Mouse (Mus musculus) small intestine, adult 2 months (tissue): ENCODE results near the gene Cplane1. TPM values are rescaled to one million over a fixed set of nuclear protein-coding genes. Genes with fewer than 3 reads are reported as not detected.

Experiments
- H3K27ac ChIP-seq: fragments of 200-500 bp; 2 replicates; pipeline ENCODE4 v1.5.1; 2012; ENCODE audit warnings: low read depth, low read length, control low read depth, inconsistent platforms; ENCODE audit not compliant: insufficient read depth
- H3K27me3 ChIP-seq: fragments of 200-500 bp; 2 replicates; pipeline ENCODE4 v1.6.1; 2012; ENCODE audit warnings: mild to moderate bottlenecking, moderate library complexity, low read length, inconsistent platforms; ENCODE audit not compliant: control insufficient read depth, insufficient read depth
- H3K36me3 ChIP-seq: fragments of 200-500 bp; 2 replicates; pipeline ENCODE4 v1.6.1; 2012; ENCODE audit warnings: mild to moderate bottlenecking, low read length, control low read depth, inconsistent platforms; ENCODE audit not compliant: control insufficient read depth, insufficient read depth
- H3K4me1 ChIP-seq: fragments of 200-500 bp; 2 replicates; pipeline ENCODE4 v1.6.1; 2012; ENCODE audit warnings: low read length, inconsistent platforms, mixed read lengths; ENCODE audit not compliant: control insufficient read depth, insufficient read depth, insufficient read length
- H3K4me3 ChIP-seq: fragments of 200-500 bp; 2 replicates; pipeline ENCODE4 v1.5.1; 2012; ENCODE audit warnings: low read depth, mild to moderate bottlenecking, control low read depth, inconsistent platforms, low read length, moderate library complexity
- CTCF ChIP-seq: fragments of 200-500 bp; IDR thresholded peaks from 2 replicates; pipeline ENCODE4 v1.5.1; 2012; ENCODE audit warnings: low read depth, mild to moderate bottlenecking, control low read depth, inconsistent platforms, low read length, moderate library complexity, mixed read lengths; ENCODE audit not compliant: insufficient replicate concordance, insufficient read length; ENCODE audit errors: extremely low read depth
- POLR2A ChIP-seq: fragments of 200-500 bp; IDR thresholded peaks from 2 replicates; pipeline ENCODE4 v1.6.1; 2012; ENCODE audit warnings: low read depth, mild to moderate bottlenecking, control low read depth, inconsistent platforms, low read length, moderate library complexity
- WGBS: fragments of 180-500 bp; shearing (Covaris S2); methylation state at CpG from one replicate; pipeline ENCODE4 v1.1.7; 2018; 5-methylcytosine and 5-hydroxymethylcytosine counted together
- polyA plus RNA-seq: library from polyadenylated mRNA; depleted of rRNA; stranded (reverse); fragments of >200 nt; gene quantifications from 2 replicates; pipeline ENCODE4 v1.2.3, GENCODE M21; 2012; rRNA removed

Cplane1 gene
- 0.37 and 0.48 TPM in 2 replicates for polyA plus RNA-seq

DNA sequence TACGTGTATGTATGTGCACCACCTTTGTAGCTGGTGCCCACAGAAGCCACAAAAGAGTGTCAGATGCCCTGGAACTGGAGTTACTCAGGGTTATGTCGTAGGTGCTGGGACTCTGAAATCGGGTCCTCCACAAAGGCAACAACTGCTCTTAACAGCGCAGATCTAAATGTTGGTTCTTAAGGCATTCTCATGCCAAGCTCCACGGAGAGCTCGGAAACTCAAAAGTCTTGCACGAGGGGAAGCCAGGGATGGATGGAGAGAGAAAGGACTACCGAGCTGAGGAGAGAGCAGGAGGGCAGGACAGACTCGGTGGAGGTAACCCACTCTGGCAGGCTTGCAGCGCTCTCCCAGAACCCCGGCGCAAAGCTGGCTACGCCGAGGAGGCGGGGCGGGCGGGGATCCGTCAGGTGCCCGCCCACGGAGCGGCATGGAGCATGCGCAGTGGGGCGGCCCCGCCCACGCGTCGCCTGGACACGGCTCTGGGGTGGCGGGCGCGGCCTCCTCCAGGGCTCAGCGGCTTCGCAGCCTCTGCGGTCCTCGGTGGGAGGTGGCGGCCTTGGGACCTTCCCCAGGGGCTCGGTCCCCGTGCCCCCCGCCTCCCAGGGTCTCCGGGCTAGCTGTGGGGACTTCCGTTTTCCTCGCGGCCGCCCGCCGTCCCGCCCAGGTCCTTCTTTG lies at the start of gene Cplane1:
TSS of gene Cplane1 (plus strand) at position 516 of the 675 bp plus-strand sequence.
- TF ChIP-seq CTCF (no peak), POLR2A (peak; percentile 73)
- Histone ChIP-seq H3K27me3 (no peaks in the 10 kb centered on the region), H3K36me3 (no peaks in the 10 kb centered on the region), H3K27ac (peak within 1 kb of the TSS; percentile 11; the same call in 1 of the 2 replicates), H3K4me3 (peak within 1 kb of the TSS; percentile 89), H3K4me1 (no peaks in the 10 kb centered on the region)
- WGBS: under 1% methylated on average over 46 of the region's 47 CpGs

DNA sequence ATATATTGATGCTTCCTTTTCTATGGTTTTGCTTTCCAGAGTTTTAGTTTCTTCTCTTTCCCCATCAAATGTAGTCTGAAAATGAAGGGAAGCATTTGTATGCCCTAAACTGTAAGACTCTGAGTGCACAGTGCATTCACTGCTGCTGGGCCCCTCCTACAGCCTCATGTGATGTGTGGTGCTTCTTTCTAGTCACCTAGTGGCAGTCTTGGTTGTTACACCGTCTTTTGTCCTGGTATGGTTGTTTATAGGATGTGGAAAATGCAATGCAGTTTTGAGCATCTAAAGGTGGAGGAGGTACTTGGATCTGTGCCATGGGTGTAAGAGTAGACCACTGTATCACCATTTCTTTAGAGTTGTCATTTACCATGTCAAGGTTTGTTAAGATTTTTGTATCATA lies 39.6 kb upstream of the Cplane1 start:
- peaks cover 48% of the 10 kb centered on the region for H3K36me3 ChIP-seq
- no peak for TF ChIP-seq CTCF
- no peak for TF ChIP-seq POLR2A
- no peaks in the 10 kb centered on the region for H3K27me3 ChIP-seq
- WGBS: 68% methylated on average over 1 of the region's 1 CpGs
- H3K4me1 ChIP-seq: no peaks in the 10 kb centered on the region
- H3K4me3 ChIP-seq: no peak overlapping the region
- H3K27ac ChIP-seq: no peak overlapping the region

DNA sequence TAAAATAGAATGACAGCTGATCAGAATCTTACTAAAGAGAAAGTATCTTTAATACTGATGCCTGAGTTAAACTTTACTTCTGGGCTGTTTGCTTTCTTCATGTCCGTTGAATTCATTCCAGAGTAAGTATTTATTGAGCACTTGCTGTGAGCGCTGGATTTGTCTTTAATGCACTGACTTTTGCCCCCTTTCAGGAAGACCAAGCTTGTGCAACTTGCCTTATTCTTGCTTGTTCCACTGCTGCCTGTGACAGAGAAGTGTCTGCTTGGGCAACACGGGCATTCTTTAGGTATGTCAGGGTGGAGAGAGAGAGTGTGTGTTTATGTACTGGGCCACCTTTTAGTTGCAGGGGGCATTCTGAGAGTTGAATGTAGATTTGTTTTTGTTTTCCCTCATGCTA lies 37.6 kb upstream of the Cplane1 start:
- H3K27me3 ChIP-seq: no peaks in the 10 kb centered on the region
- 90% methylated on average over 3 of the region's 3 CpGs for WGBS
- H3K4me3 ChIP-seq: no peak overlapping the region
- no peak overlapping the region for H3K27ac ChIP-seq
- TF ChIP-seq POLR2A: no peak
- TF ChIP-seq CTCF: no peak
- H3K4me1 ChIP-seq: no peaks in the 10 kb centered on the region
- H3K36me3 ChIP-seq: peaks cover 56% of the 10 kb centered on the region

DNA sequence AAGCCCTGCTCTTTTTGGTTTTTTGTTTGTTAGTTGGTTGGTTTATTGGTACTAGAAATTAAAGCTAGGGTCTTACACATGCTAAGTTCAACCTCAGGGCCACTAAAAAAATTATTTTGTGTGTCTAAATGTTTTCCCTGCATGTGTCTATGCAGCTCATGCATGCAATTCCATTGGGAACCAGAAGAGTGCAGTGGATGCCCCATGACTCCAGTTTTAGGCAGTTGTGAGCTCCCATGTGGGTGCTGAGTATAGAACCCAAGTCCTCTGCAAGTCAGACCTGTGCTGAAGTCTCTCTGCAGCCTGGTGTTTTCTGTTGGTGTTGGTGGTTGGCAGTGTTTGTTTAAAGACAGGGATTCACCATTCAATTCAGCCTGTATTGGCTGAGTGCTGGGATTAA lies 37.1 kb upstream of the Cplane1 start:
- Histone ChIP-seq H3K27me3 (no peaks in the 10 kb centered on the region), H3K36me3 (peaks cover 59% of the 10 kb centered on the region), H3K4me3 (no peak overlapping the region), H3K4me1 (no peaks in the 10 kb centered on the region), H3K27ac (no peak overlapping the region)
- no peak for TF ChIP-seq POLR2A
- no peak for TF ChIP-seq CTCF

- H3K36me3 ChIP-seq: peaks cover 58% of the 10 kb centered on the region
- no peak for TF ChIP-seq POLR2A
- no peaks in the 10 kb centered on the region for H3K4me1 ChIP-seq
- no peak overlapping the region for H3K4me3 ChIP-seq
- WGBS: 81% methylated on average over 5 of the region's 5 CpGs
- no peak overlapping the region for H3K27ac ChIP-seq
- H3K27me3 ChIP-seq: no peaks in the 10 kb centered on the region
Measured at GRCm38 (mm10) chr15:8135606-8136005, 33.3 kb upstream of the Cplane1 start.

DNA sequence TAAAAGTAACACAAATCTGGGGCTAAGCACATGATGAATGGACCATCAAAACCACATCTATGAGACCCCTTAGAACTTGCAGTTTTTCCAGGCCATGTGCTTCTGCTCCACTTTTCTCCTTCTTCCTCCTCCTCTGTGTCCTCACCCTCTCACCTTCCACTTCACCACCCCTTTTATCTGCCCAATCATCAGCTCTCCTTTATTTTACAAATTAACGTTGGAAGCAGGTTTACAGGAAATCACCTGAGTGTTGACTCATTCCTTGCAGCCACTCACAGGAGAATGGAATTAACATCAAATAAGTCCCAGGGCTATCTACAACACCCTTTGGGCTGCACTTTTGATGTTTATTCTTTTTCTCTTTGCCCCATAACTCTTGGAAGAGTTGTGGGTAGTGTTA lies 7.1 kb upstream of the Cplane1 start:
- TF ChIP-seq POLR2A (no peak), CTCF (no peak)
- no peaks in the 10 kb centered on the region for H3K4me1 ChIP-seq
- H3K36me3 ChIP-seq: peaks cover 15% of the 10 kb centered on the region
- 56% methylated on average over 1 of the region's 1 CpGs for WGBS
- no peaks in the 10 kb centered on the region for H3K27me3 ChIP-seq
- no peak overlapping the region for H3K4me3 ChIP-seq
- H3K27ac ChIP-seq: no peak overlapping the region

GRCm38 (mm10) chr15:8169266-8169746 lies 400 bp downstream of the Cplane1 start:
- Histone ChIP-seq H3K36me3 (no peaks in the 10 kb centered on the region), H3K27ac (no peak overlapping the region), H3K4me1 (no peaks in the 10 kb centered on the region), H3K4me3 (peak overlapping the region; percentile 89), H3K27me3 (no peaks in the 10 kb centered on the region)
- TF ChIP-seq CTCF: no peak
- TF ChIP-seq POLR2A: no peak
- WGBS: 1% methylated on average over 25 of the region's 25 CpGs

DNA sequence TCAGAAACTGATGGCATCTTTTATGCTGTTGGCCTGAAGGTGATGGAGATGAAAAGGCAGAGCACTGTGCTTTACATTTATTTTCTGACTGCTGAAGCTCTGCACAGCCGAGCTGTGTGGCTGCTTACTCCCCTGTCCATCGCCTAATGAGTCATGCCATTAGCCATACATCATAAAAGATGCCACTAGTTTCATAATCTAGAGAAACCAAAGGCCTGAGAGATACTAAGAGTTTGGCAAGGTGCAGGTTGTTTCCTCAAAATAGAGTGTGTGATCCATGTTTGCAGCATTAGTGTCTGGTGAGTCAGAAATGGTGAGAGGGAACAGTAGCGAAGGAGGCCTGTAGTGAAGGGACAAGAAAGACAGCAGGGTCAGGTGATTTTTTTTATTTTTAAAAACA lies 20.7 kb downstream of the Cplane1 start:
- H3K4me1 ChIP-seq: no peaks in the 10 kb centered on the region
- H3K36me3 ChIP-seq: 0 out of 2 replicates have a peak, but pooled peaks cover 3% of the 10 kb centered on the region
- H3K27me3 ChIP-seq: no peaks in the 10 kb centered on the region
- TF ChIP-seq CTCF: no peak
- TF ChIP-seq POLR2A: no peak
- H3K27ac ChIP-seq: no peak overlapping the region
- whole genome bisulfite sequencing: 87% methylated on average over 3 of the region's 3 CpGs
- H3K4me3 ChIP-seq: no peak overlapping the region
